Mouse (Mus musculus) heart, postnatal 0 days (tissue): ENCODE measurements at regions not wholly inside any gene's neighbourhood (a gene's known extent, or its start where the extent isn't known, plus 50 kb on each side); places are given as distances from the start of the nearest gene placed in this dataset.

Experiments used
- CTCF ChIP-seq: IDR thresholded peaks from 2 replicates; pipeline ENCODE4 v1.5.1; 2016; ENCODE audit warnings: antibody characterized with exemption, control low read depth, low read depth
- EP300 ChIP-seq: IDR thresholded peaks from 2 replicates; pipeline ENCODE4 v1.6.1; 2016; ENCODE audit warnings: antibody characterized with exemption, low read depth

- TF ChIP-seq CTCF = no peak
- TF ChIP-seq EP300 = no peak
These were observed 80.4 kb upstream of the Spaca7 start for GRCm38 (mm10) chr8:12492461-12492860.
